Mouse (Mus musculus): Measurements from ENCODE around the gene Ikbip. TPM values are rescaled to one million over a fixed set of nuclear protein-coding genes. Genes with fewer than 3 reads are reported as not detected.

Ikbip gene
- polyA plus RNA-seq, 1 experiment from 2014 or later, result 27.2 TPM

GRCm38 (mm10) chr10:91142654-91143191 is 60.0 kb downstream of the Ikbip start:
- 75% methylated on average over 10 of the region's 10 CpGs for WGBS
- Histone ChIP-seq H3K27me3 (replicated peaks) (no peaks in the 10 kb centered on the region), H3K36me3 (peaks cover 22% of the 10 kb centered on the region), H3K27ac (no peak overlapping the region), H3K4me2 (replicated peaks) (no peak overlapping the region), H3K9me3 (no peaks in the 10 kb centered on the region), H3K9ac (no peak overlapping the region), H3K4me1 (no peaks in the 10 kb centered on the region), H3K4me3 (no peak overlapping the region)
- no peak for ATAC-seq (ENCODE audit: low FRiP score, low read depth)

DNA sequence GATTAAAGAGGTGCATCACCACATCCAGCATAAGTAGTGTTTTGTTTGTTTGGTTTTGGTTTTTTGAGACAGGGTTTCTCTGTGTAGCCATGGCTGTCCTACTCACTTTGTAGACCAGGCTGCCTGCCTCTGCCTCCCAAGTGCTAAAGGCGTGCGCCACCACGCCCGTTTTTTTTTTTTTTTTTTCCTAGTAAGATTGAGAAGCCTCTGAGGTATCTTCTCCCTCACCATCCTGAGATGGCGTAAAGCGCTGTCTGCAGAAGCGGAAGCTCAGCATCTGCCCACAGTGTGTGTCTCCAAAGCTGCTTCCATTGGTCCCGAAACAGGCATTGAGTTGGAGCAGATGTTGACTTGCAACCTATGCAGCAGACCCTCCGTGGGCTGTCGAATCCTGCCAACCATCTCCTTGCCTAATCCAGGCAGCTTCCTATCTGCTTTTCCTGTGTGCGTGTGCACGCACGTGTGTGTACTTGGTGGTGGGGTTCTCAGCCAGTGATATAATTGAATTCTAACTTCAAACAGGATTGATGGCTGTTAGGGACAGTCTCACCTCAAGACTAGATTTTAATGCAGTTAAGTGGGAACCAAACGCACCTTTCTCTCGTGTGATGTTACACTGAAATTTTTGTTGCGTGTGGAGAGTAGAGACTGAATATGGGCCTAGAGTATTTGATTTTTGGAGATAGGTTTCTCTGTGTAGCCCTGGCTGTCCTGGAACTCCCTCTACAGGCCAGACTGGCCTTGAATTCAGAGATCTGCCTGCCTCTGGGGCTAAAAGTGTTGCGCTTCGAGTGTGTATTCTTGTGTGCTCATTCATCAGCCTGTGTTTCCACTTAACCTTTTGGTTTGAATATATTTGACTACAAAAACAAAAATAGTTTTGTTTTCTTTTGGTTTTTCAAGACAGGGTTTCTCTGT is 60.8 kb downstream of the Ikbip start:
- no peaks in the 10 kb centered on the region for H3K27me3 ChIP-seq (replicated peaks)
- ATAC-seq (ENCODE audit: low FRiP score, low read depth), result no peak
- H3K9ac ChIP-seq, result no peak overlapping the region
- H3K27ac ChIP-seq, result no peak overlapping the region
- no peak overlapping the region for H3K4me2 ChIP-seq (replicated peaks)
- no peak overlapping the region for H3K4me3 ChIP-seq
- H3K36me3 ChIP-seq, result peaks cover 27% of the 10 kb centered on the region
- WGBS, result 76% methylated on average over 18 of the region's 18 CpGs
- no peaks in the 10 kb centered on the region for H3K4me1 ChIP-seq
- no peaks in the 10 kb centered on the region for H3K9me3 ChIP-seq

GRCm38 (mm10) chr10:91145413-91145812 is 62.7 kb downstream of the Ikbip start:
- H3K4me2 ChIP-seq (replicated peaks), result no peak overlapping the region
- H3K9me3 ChIP-seq, result no peaks in the 10 kb centered on the region
- no peaks in the 10 kb centered on the region for H3K4me1 ChIP-seq
- H3K27me3 ChIP-seq (replicated peaks), result no peaks in the 10 kb centered on the region
- no peak overlapping the region for H3K4me3 ChIP-seq
- H3K9ac ChIP-seq, result no peak overlapping the region
- H3K27ac ChIP-seq, result no peak overlapping the region
- H3K36me3 ChIP-seq, result peaks cover 44% of the 10 kb centered on the region
- no peak for ATAC-seq (ENCODE audit: low FRiP score, low read depth)
- 97% methylated on average over 7 of the region's 7 CpGs for WGBS

Other genes with a start within 250 kb of the Ikbip start
- 27.5 and 30.2 TPM in 2 replicates for gene Apaf1, start 170 bp upstream of the Ikbip start, polyA plus RNA-seq (2016; fragmentation: Nextera tagmentation; extraction: Ambion mirVana)
- gene Slc25a3, start 41.1 kb downstream of the Ikbip start, polyA plus RNA-seq (2016; fragmentation: Nextera tagmentation; extraction: Ambion mirVana), result 415 and 417 TPM in 2 replicates
- 269 and 292 TPM in 2 replicates for gene Tmpo, start 98.4 kb downstream of the Ikbip start, polyA plus RNA-seq (2016; fragmentation: Nextera tagmentation; extraction: Ambion mirVana)